Mouse (Mus musculus) embryonic facial prominence, embryonic 15.5 days (tissue): ENCODE data around the gene Nudt22. TPM values are rescaled to one million over a fixed set of nuclear protein-coding genes. Genes with fewer than 3 reads are reported as not detected.

Experiments
- polyA plus RNA-seq: library from polyadenylated mRNA; unstranded; fragments of >200 nt; fragmentation: Nextera tagmentation; extraction: Ambion mirVana; gene quantifications from 2 replicates; pipeline ENCODE4 v1.2.1, GENCODE M21; 2015

Gene Nudt22
- polyA plus RNA-seq, 1 experiment from 2014 or later: 24.1 TPM

Other genes starting within 250 kb of the Nudt22 start
- gene Rps6ka4, start 155.5 kb downstream of the Nudt22 start, polyA plus RNA-seq: 32.0 and 34.2 TPM in 2 replicates
- 0.80 and 1.8 TPM in 2 replicates for gene Ccdc88b, start 137.9 kb downstream of the Nudt22 start, polyA plus RNA-seq
- 137 and 138 TPM in 2 replicates for gene Trmt112, start 86.4 kb downstream of the Nudt22 start, polyA plus RNA-seq
- 321 and 330 TPM in 2 replicates for gene Prdx5, start 86.0 kb downstream of the Nudt22 start, polyA plus RNA-seq
- gene Esrra, start 74.3 kb downstream of the Nudt22 start, polyA plus RNA-seq: 15.2 and 16.1 TPM in 2 replicates
- gene Catsperz, start 70.7 kb downstream of the Nudt22 start, polyA plus RNA-seq: 4.0 and 5.1 TPM in 2 replicates
- 1.4 and 1.7 TPM in 2 replicates for gene Kcnk4, start 61.6 kb downstream of the Nudt22 start, polyA plus RNA-seq
- gene Bad, start 54.3 kb downstream of the Nudt22 start, polyA plus RNA-seq: 90.3 and 97.9 TPM in 2 replicates
- gene Gpr137, start 53.6 kb downstream of the Nudt22 start, polyA plus RNA-seq: 41.8 and 42.2 TPM in 2 replicates
- 224 and 246 TPM in 2 replicates for gene Ppp1r14b, start 21.1 kb downstream of the Nudt22 start, polyA plus RNA-seq
- 48.2 and 49.1 TPM in 2 replicates for gene Plcb3, start 19.6 kb downstream of the Nudt22 start, polyA plus RNA-seq
- 112 and 119 TPM in 2 replicates for gene Fkbp2, start 15.6 kb downstream of the Nudt22 start, polyA plus RNA-seq
- 51.5 and 53.2 TPM in 2 replicates for gene Vegfb, start 8.5 kb downstream of the Nudt22 start, polyA plus RNA-seq
- gene Dnajc4, start 3.5 kb downstream of the Nudt22 start, polyA plus RNA-seq: 23.9 and 27.9 TPM in 2 replicates
- gene Trpt1, start within 50 bp of the Nudt22 start, polyA plus RNA-seq: 12.5 and 12.7 TPM in 2 replicates
- 12.4 and 14.2 TPM in 2 replicates for gene Fermt3, start 23.4 kb upstream of the Nudt22 start, polyA plus RNA-seq
- 228 and 244 TPM in 2 replicates for gene Stip1, start 43.9 kb upstream of the Nudt22 start, polyA plus RNA-seq
- 22.1 and 26.6 TPM in 2 replicates for gene Macrod1, start 60.7 kb upstream of the Nudt22 start, polyA plus RNA-seq
- gene Flrt1, start 109.6 kb upstream of the Nudt22 start, polyA plus RNA-seq: 13.5 and 19.2 TPM in 2 replicates
- gene Otub1, start 210.2 kb upstream of the Nudt22 start, polyA plus RNA-seq: 206 and 214 TPM in 2 replicates
- 822 and 870 TPM in 2 replicates for gene Cox8a, start 221.5 kb upstream of the Nudt22 start, polyA plus RNA-seq
- gene Naa40, start 245.1 kb upstream of the Nudt22 start, polyA plus RNA-seq: 49.8 and 55.4 TPM in 2 replicates